Mouse (Mus musculus) right cerebral cortex, adult 2 months (tissue): ENCODE data around the gene Pyroxd1.

Experiments used
- DNase-seq, 2 experiments: peaks; one replicate each; pipeline ENCODE4 v3.0.0; 2021 to 2022; ENCODE audit warnings: low spot score in 2 of 2

The Pyroxd1 gene

GRCm38 (mm10) chr6:142369568-142369967 lies 24.1 kb downstream of the Pyroxd1 start:
- DNase-seq: no peak

GRCm38 (mm10) chr6:142377081-142377480 lies 31.6 kb downstream of the Pyroxd1 start:
- no peak for DNase-seq

- no peak for DNase-seq
Observed at GRCm38 (mm10) chr6:142378576-142379330, 33.3 kb downstream of the Pyroxd1 start.

- no peak for DNase-seq
Observed at GRCm38 (mm10) chr6:142379961-142380360, 34.5 kb downstream of the Pyroxd1 start.

GRCm38 (mm10) chr6:142381615-142382014 lies 36.2 kb downstream of the Pyroxd1 start:
- no peak for DNase-seq

GRCm38 (mm10) chr6:142384521-142384920 lies 39.1 kb downstream of the Pyroxd1 start:
- no peak for DNase-seq

- no peak for DNase-seq
Observed at GRCm38 (mm10) chr6:142386285-142387010, 41.0 kb downstream of the Pyroxd1 start.

- peak; percentile 98 to 100 for DNase-seq
Observed at GRCm38 (mm10) chr6:142387011-142387754, 41.7 kb downstream of the Pyroxd1 start, which contains the start of the genes Recql and Golt1b. Recql (minus strand) TSS chr6:142387087. Golt1b (plus strand) TSS chr6:142387221.

- DNase-seq: no peak
Observed at GRCm38 (mm10) chr6:142387755-142388271, 42.4 kb downstream of the Pyroxd1 start.

GRCm38 (mm10) chr6:142389101-142389500 lies 43.6 kb downstream of the Pyroxd1 start:
- peak in 1 of 2 experiments; percentile 18 for DNase-seq

GRCm38 (mm10) chr6:142392312-142392711 lies 46.9 kb downstream of the Pyroxd1 start:
- no peak for DNase-seq

- DNase-seq: peak in 1 of 2 experiments; percentile 13
Observed at GRCm38 (mm10) chr6:142394669-142395068, 49.2 kb downstream of the Pyroxd1 start.

- DNase-seq: no peak
Observed at GRCm38 (mm10) chr6:142395756-142396155, 50.3 kb downstream of the Pyroxd1 start.

GRCm38 (mm10) chr6:142411140-142411539 lies 65.7 kb downstream of the Pyroxd1 start:
- no peak for DNase-seq
